Mouse (Mus musculus) liver, postnatal 0 days (tissue): ENCODE results near the gene Sympk.

Source experiments
- CTCF ChIP-seq: sonication (generic); IDR thresholded peaks from 2 replicates; pipeline ENCODE4 v1.5.1; 2016; ENCODE audit warnings: antibody characterized with exemption, low read depth
- EP300 ChIP-seq: IDR thresholded peaks from 2 replicates; pipeline ENCODE4 v1.6.1; 2016; ENCODE audit warnings: antibody characterized with exemption, low read depth, mild to moderate bottlenecking

- no peak for TF ChIP-seq EP300
- TF ChIP-seq CTCF, result no peak
Observed at GRCm38 (mm10) chr7:19094826-19095750, 70.9 kb downstream of the Sympk start.
